Mouse (Mus musculus): ENCODE measurements at regions not wholly inside any gene's neighbourhood (a gene's known extent, or its start where the extent isn't known, plus 50 kb on each side); places are given as distances from the start of the nearest gene placed in this dataset.

DNA sequence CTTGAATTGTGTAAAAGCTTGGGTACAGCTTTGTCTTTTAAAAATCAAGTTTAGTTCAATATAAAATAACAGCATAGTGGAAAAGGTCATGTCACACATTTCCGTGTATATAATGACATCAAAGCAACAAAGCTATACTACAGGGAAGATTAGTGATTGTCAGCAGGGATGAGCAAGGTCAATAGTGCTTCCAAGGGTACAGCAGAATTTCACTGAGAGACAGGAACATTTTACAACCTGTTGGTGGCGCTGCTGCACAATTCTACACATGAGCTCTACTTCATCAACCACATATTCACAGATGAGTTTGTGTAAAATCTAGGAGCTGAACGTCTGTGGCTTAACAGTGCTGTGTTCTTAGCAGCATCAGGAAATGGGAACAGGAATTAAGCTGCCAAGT, 74.3 kb upstream of the A2m start:
- Histone ChIP-seq H3K27ac (ENCODE audit: insufficient read depth, low read depth, low read length) (no peak overlapping the region), H3K4me3 (ENCODE audit: insufficient read depth, low read depth, low read length) (no peak overlapping the region), H3K4me1 (ENCODE audit: control insufficient read depth, insufficient read depth, low read length) (no peaks in the 10 kb centered on the region)
- WGBS, result 6% methylated on average over 3 of the region's 3 CpGs
- TF ChIP-seq CTCF (IDR thresholded peaks at IDR 0.05; ENCODE audit: insufficient read depth, low read depth, low read length) (no peak), POLR2A (IDR thresholded peaks at IDR 0.05; ENCODE audit: insufficient read depth, low read depth, low read length) (no peak)

DNA sequence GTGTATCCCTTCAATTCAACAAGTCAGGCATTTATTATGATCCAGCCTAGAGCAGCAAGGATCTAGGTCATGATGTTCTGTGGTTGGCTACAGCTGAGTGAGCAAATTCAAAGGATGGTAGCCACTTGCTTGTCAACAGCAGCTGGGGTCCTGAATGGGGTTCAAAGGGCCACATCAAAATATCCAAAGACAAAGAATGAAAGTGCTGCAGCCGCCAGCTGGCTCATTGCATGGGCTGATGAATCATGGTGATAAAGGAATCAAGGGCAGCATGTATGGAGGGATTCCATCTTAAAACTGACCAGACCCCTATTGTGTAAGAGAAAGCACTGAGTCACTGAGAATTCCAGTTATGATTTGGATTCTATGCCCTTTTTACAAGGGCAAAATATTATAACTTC, 74.8 kb upstream of the A2m start:
- Histone ChIP-seq H3K27ac (ENCODE audit: insufficient read depth, low read depth, low read length) (no peak overlapping the region), H3K4me3 (ENCODE audit: insufficient read depth, low read depth, low read length) (no peak overlapping the region), H3K4me1 (ENCODE audit: control insufficient read depth, insufficient read depth, low read length) (no peaks in the 10 kb centered on the region)
- WGBS, result 56% methylated on average over 1 of the region's 1 CpGs
- TF ChIP-seq CTCF (IDR thresholded peaks at IDR 0.05; ENCODE audit: insufficient read depth, low read depth, low read length), result no peak
- TF ChIP-seq POLR2A (IDR thresholded peaks at IDR 0.05; ENCODE audit: insufficient read depth, low read depth, low read length), result no peak

DNA sequence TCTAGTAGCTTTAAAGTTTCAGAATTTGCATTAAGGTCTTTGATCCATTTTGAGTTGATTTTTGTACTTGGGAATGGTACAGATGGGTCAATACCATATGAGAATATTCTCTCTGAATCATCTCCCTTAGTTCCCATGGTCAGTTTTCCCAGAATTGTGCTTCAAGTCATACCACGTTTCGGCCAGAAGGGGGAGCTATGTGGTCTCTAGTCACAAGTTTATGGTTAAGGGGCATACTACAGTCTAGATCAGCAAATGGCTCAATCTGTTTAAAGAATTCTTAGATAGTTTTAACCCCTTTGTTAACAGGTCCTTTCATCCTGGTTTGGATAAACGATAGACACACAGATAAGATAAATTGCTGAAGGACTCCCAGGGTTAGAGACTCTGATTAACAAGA, 78.7 kb upstream of the A2m start:
- no peak overlapping the region for H3K4me3 ChIP-seq (ENCODE audit: insufficient read depth, low read depth, low read length)
- H3K27ac ChIP-seq (ENCODE audit: insufficient read depth, low read depth, low read length), result no peak overlapping the region
- TF ChIP-seq POLR2A (IDR thresholded peaks at IDR 0.05; ENCODE audit: insufficient read depth, low read depth, low read length) (no peak), CTCF (IDR thresholded peaks at IDR 0.05; ENCODE audit: insufficient read depth, low read depth, low read length) (no peak)
- WGBS, result 9% methylated on average over 3 of the region's 3 CpGs
- H3K4me1 ChIP-seq (ENCODE audit: control insufficient read depth, insufficient read depth, low read length), result no peaks in the 10 kb centered on the region

DNA sequence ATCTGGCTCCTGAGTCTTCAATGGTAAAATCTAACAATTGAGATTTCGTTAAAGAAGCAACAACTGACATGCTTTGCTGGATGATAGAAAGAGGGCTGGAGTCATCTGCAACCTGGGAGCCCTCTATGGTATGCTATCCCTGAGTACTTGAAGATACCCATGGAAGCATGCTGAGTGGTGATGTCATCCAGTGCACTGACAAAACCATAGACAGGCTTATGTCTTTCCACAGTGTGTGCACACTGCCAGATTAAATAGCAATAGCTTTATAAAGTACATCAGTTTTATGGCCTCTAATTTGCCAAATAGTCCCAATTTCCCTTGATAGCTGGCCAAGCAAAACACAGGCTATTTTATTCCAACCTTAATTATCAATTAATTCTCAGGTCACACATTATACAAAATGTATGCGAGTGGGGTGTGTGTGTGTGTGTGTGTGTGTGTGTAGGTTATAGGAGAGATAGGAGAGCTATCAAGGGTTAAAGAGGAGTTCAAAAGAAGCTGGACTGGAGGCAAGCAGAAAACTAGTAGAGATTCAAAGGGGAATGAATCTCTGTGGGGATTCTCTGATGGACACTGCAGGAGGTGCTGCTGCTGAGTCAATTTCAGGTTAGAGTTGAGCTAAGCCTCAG, 80.1 kb upstream of the Iqsec3 start:
- Histone ChIP-seq H3K4me3 (ENCODE audit: insufficient read depth, low read depth, low read length) (no peak overlapping the region), H3K27ac (ENCODE audit: insufficient read depth, low read depth, low read length) (no peak overlapping the region), H3K4me1 (ENCODE audit: control insufficient read depth, insufficient read depth, low read length) (no peaks in the 10 kb centered on the region)
- WGBS, result 82% methylated on average over 2 of the region's 2 CpGs
- TF ChIP-seq POLR2A (IDR thresholded peaks at IDR 0.05; ENCODE audit: insufficient read depth, low read depth, low read length) (no peak), CTCF (IDR thresholded peaks at IDR 0.05; ENCODE audit: insufficient read depth, low read depth, low read length) (no peak)

DNA sequence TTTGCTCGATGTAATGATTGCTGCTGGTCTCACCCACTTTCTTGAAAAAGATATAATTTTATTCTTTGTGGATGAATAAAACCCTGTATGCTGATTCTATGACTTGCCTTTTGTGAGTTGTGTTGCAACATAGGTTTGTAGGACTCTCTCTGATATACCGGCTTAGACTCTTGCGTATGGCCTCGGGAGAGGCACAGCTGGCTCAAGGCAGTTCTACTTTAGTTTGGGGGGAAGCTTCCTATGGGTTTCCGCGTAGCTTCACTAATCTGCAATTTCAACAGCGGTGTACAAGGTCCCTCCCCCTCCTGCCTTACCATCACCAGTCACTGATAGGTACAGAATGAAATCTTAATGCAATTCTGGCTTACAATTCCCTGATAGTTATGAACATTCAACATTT, 60.0 kb upstream of the Iqsec3 start:
- Histone ChIP-seq H3K4me1 (ENCODE audit: control insufficient read depth, insufficient read depth, low read length) (0 out of 2 replicates have a peak, but pooled peaks cover 3% of the 10 kb centered on the region), H3K4me3 (ENCODE audit: insufficient read depth, low read depth, low read length) (no peak overlapping the region), H3K27ac (ENCODE audit: insufficient read depth, low read depth, low read length) (no peak overlapping the region)
- 75% methylated on average over 7 of the region's 7 CpGs for WGBS
- TF ChIP-seq CTCF (IDR thresholded peaks at IDR 0.05; ENCODE audit: insufficient read depth, low read depth, low read length), result no peak
- no peak for TF ChIP-seq POLR2A (IDR thresholded peaks at IDR 0.05; ENCODE audit: insufficient read depth, low read depth, low read length)

DNA sequence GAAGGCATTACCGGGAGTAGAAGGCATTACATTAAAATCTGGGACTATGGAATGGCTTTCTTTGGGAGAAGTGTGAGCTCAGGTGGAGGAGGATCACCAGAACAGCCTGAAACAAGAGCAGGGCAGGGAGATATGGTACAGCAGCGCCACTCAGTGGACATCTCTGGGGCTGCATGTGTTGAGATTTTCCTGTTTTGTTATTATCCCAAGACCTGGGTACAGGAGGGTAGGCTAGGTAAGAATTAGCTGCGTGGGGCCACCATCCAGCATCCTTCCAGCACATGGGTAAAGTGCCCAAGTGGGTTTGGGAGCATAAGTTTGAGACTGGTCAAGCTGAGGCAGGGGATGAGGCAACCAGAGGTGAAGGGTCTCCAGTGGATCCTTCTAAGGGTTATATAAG, 59.4 kb upstream of the Iqsec3 start:
- no peak for TF ChIP-seq POLR2A (IDR thresholded peaks at IDR 0.05; ENCODE audit: insufficient read depth, low read depth, low read length)
- TF ChIP-seq CTCF (IDR thresholded peaks at IDR 0.05; ENCODE audit: insufficient read depth, low read depth, low read length), result peak; percentile 44
- Histone ChIP-seq H3K4me1 (ENCODE audit: control insufficient read depth, insufficient read depth, low read length) (0 out of 2 replicates have a peak, but pooled peaks cover 3% of the 10 kb centered on the region), H3K27ac (ENCODE audit: insufficient read depth, low read depth, low read length) (no peak overlapping the region), H3K4me3 (ENCODE audit: insufficient read depth, low read depth, low read length) (no peak overlapping the region)
- WGBS, result under 1% methylated on average over 3 of the region's 3 CpGs

DNA sequence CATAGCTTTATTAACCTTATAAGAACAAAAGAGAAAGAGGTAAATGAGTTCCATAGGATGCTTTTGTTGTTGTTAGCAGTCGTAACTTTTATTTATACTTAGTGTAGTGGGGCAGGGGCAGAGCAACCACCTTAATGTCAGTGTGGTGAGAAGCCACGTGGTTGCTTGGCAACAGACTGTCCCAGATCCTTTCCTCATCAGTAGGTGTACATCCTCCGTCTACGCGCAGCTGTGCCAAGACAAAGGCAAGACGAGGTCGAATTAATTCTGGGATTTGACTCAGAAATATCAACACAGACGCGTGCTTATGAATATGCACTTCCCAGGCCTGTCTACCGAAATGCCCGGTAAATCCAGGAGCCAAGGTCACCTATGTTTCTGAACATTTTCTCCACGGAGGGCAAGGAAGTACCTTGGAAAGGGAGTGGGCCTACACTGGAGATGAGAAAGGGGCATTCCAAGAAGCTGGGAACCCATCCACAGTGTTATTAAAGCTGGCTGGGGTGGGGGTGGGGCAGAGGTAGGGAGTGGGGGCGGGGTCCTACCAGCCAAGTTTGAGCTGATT, 58.4 kb upstream of the Iqsec3 start:
- WGBS, result 36% methylated on average over 13 of the region's 13 CpGs
- no peak overlapping the region for H3K27ac ChIP-seq (ENCODE audit: insufficient read depth, low read depth, low read length)
- no peak for TF ChIP-seq POLR2A (IDR thresholded peaks at IDR 0.05; ENCODE audit: insufficient read depth, low read depth, low read length)
- no peak for TF ChIP-seq CTCF (IDR thresholded peaks at IDR 0.05; ENCODE audit: insufficient read depth, low read depth, low read length)
- H3K4me3 ChIP-seq (ENCODE audit: insufficient read depth, low read depth, low read length), result no peak overlapping the region
- 0 out of 2 replicates have a peak, but pooled peaks cover 3% of the 10 kb centered on the region for H3K4me1 ChIP-seq (ENCODE audit: control insufficient read depth, insufficient read depth, low read length)

DNA sequence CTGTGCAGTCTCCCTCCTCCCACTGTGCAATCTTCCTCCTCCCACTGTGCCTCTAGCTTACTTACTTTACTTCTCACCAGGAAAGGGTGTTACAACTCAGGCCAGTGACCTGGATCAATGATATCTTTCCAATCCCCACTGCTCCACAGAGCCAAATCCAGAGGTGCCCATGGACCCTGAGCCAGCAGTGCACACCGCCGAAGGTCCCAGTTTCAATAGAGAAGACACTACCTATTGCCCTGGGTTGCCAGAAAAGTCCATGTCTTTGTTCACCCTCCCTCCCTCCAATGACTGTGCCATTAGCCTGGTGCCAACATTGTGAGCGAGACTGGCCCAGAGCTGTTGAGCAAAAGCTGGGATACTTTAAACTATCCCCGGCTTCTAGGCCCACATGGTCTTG, 53.8 kb upstream of the Iqsec3 start:
- no peak for TF ChIP-seq POLR2A (IDR thresholded peaks at IDR 0.05; ENCODE audit: insufficient read depth, low read depth, low read length)
- no peak for TF ChIP-seq CTCF (IDR thresholded peaks at IDR 0.05; ENCODE audit: insufficient read depth, low read depth, low read length)
- no peak overlapping the region for H3K27ac ChIP-seq (ENCODE audit: insufficient read depth, low read depth, low read length)
- WGBS, result 96% methylated on average over 4 of the region's 4 CpGs
- H3K4me1 ChIP-seq (ENCODE audit: control insufficient read depth, insufficient read depth, low read length), result peaks cover 20% of the 10 kb centered on the region
- H3K4me3 ChIP-seq (ENCODE audit: insufficient read depth, low read depth, low read length), result no peak overlapping the region

DNA sequence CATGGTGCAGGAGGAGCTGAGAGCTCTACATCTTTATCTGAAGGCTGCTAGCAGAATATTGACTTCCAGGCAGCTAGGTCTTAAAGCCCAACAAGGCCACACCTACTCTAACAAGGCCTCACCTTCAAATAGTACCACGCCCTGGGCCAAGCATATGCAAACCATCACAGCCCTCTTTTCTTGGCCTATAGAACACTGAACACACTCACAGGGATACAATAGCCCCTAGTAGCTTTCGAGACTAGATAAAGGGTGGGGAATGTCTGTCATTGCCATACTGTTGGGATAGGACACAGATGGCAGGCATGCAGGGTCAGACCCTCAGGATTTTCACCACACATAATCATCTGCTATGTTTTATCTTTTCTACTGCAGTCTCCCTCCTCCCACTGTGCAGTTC, 52.6 kb upstream of the Iqsec3 start:
- Histone ChIP-seq H3K27ac (ENCODE audit: insufficient read depth, low read depth, low read length) (no peak overlapping the region), H3K4me3 (ENCODE audit: insufficient read depth, low read depth, low read length) (no peak overlapping the region), H3K4me1 (ENCODE audit: control insufficient read depth, insufficient read depth, low read length) (peaks cover 24% of the 10 kb centered on the region)
- WGBS, result 96% methylated on average over 2 of the region's 2 CpGs
- TF ChIP-seq CTCF (IDR thresholded peaks at IDR 0.05; ENCODE audit: insufficient read depth, low read depth, low read length) (no peak), POLR2A (IDR thresholded peaks at IDR 0.05; ENCODE audit: insufficient read depth, low read depth, low read length) (no peak)

All from olfactory bulb, adult 2 months (tissue).